Mouse (Mus musculus) midbrain, embryonic 15.5 days (tissue): Measurements from ENCODE around the gene Pde4d. TPM values are rescaled to one million over a fixed set of nuclear protein-coding genes. Genes with fewer than 3 reads are reported as not detected.
"Not testable (repeated sequence)": the region's sequence is repeated elsewhere in the genome, so short reads cannot be mapped to it uniquely, and the experiment has no call there.

Source experiments
- ATAC-seq: fragments of 200-750 bp; cut with Nextera tagmentation; replicated peaks from 2 replicates; pipeline ENCODE4 v1.8.0; 2017; ENCODE audit warnings: moderate TSS enrichment
- H3K27ac ChIP-seq: fragments of 300-500 bp; sonication (generic); 2 replicates; pipeline ENCODE4 v1.5.1; 2015; ENCODE audit warnings: mild to moderate bottlenecking, inconsistent platforms
- H3K27me3 ChIP-seq: fragments of 300-500 bp; sonication (generic); replicated peaks from 2 replicates; pipeline ENCODE4 v1.6.1; 2015; ENCODE audit warnings: inconsistent platforms
- H3K36me3 ChIP-seq: fragments of 300-500 bp; sonication (generic); replicated peaks from 2 replicates; pipeline ENCODE4 v1.6.1; 2015; ENCODE audit warnings: inconsistent platforms
- H3K4me1 ChIP-seq: fragments of 300-500 bp; sonication (generic); 2 replicates; pipeline ENCODE4 v1.6.1; 2015; ENCODE audit warnings: inconsistent platforms
- H3K4me2 ChIP-seq: fragments of 300-500 bp; sonication (generic); 2 replicates; pipeline ENCODE4 v1.6.1; 2015; ENCODE audit warnings: inconsistent platforms, mild to moderate bottlenecking, moderate library complexity
- H3K4me3 ChIP-seq: fragments of 300-500 bp; sonication (generic); 2 replicates; pipeline ENCODE4 v1.5.1; 2015; ENCODE audit warnings: mild to moderate bottlenecking, inconsistent platforms
- H3K9ac ChIP-seq: fragments of 300-500 bp; sonication (generic); 2 replicates; pipeline ENCODE4 v1.6.1; 2015; ENCODE audit warnings: mild to moderate bottlenecking, inconsistent platforms
- H3K9me3 ChIP-seq: fragments of 300-500 bp; sonication (generic); 2 replicates; pipeline ENCODE4 v1.6.1; 2016; ENCODE audit warnings: inconsistent platforms
- WGBS: fragments of 180-500 bp; shearing (Covaris S2); methylation state at CpG from one replicate; pipeline ENCODE4 v1.1.7; 2015; ENCODE audit warnings: mixed read lengths; 5-methylcytosine and 5-hydroxymethylcytosine counted together
- polyA plus RNA-seq: library from polyadenylated mRNA; unstranded; fragments of >200 nt; fragmentation: Nextera tagmentation; extraction: Ambion mirVana; gene quantifications from 2 replicates; pipeline ENCODE4 v1.2.1, GENCODE M21; 2015

The Pde4d gene
- polyA plus RNA-seq, 1 experiment from 2014 or later: 27.1 TPM

DNA sequence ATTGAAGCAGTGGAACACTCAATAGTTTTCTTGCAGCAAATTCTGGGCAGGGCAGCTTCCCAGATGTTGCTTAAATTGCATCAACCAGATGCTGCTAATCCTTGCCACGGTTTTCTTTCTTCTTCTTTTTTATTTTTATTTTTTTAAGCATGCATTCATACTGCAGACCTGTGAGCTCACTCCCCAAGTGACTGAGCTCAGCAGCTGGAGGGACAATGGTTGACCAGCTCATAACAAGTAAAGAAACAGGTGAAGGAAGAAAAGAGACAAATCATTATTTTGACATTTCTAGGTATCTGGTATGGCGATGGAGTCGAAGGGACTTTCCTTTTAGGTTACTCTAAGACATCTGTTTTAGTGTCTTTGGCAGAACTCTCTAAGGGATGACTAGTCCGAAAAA is 308.6 kb downstream of the Pde4d start:
- WGBS: 75% methylated on average over 4 of the region's 4 CpGs

GRCm38 (mm10) chr13:108759140-108759539 is 309.4 kb downstream of the Pde4d start:
- Histone ChIP-seq H3K9ac (no peak overlapping the region), H3K4me2 (no peak overlapping the region), H3K4me3 (no peak overlapping the region), H3K36me3 (no peaks in the 10 kb centered on the region), H3K27me3 (no peaks in the 10 kb centered on the region), H3K9me3 (no peaks in the 10 kb centered on the region), H3K4me1 (no peaks in the 10 kb centered on the region), H3K27ac (no peak overlapping the region)
- 57% methylated on average over 4 of the region's 4 CpGs for WGBS
- ATAC-seq: no peak

More for the DNA sequence above, 308.6 kb downstream of the Pde4d start:
- H3K27me3 ChIP-seq: no peaks in the 10 kb centered on the region
- no peak overlapping the region for H3K4me3 ChIP-seq
- no peak overlapping the region for H3K9ac ChIP-seq
- no peak overlapping the region for H3K27ac ChIP-seq
- no peaks in the 10 kb centered on the region for H3K9me3 ChIP-seq
- H3K4me1 ChIP-seq: no peaks in the 10 kb centered on the region
- ATAC-seq: no peak
- no peaks in the 10 kb centered on the region for H3K36me3 ChIP-seq
- H3K4me2 ChIP-seq: no peak overlapping the region

DNA sequence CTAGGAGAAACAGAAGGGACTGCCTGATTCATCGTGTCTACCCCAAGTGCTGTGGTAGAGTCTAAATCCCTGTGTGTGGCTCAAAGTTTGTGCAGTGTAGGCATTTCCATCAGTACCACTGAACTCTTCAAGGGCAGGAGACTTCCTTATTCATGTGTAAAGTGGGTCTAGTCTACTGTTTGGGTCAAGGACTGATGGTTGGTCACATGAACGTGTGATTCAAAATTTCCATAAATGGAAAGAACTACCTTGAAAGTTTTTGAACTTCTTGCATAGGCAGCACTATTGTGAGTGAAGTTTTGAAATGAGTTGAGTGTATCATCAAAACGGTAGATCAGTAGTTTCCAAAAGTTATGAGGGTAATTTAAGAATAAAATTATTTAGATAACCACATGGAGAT is 313.5 kb downstream of the Pde4d start:
- H3K9ac ChIP-seq: no peak overlapping the region

GRCm38 (mm10) chr13:108766020-108766727 is 316.4 kb downstream of the Pde4d start:
- Histone ChIP-seq H3K27ac (no peak overlapping the region), H3K9ac (no peak overlapping the region), H3K4me2 (no peak overlapping the region), H3K36me3 (no peaks in the 10 kb centered on the region), H3K27me3 (no peaks in the 10 kb centered on the region), H3K4me3 (no peak overlapping the region), H3K4me1 (no peaks in the 10 kb centered on the region), H3K9me3 (no peaks in the 10 kb centered on the region)
- 57% methylated on average over 11 of the region's 11 CpGs for WGBS
- no peak for ATAC-seq

More for the DNA sequence above, 313.5 kb downstream of the Pde4d start:
- Histone ChIP-seq H3K27ac (no peak overlapping the region), H3K36me3 (no peaks in the 10 kb centered on the region), H3K9me3 (no peaks in the 10 kb centered on the region), H3K4me1 (no peaks in the 10 kb centered on the region), H3K4me3 (no peak overlapping the region), H3K4me2 (no peak overlapping the region), H3K27me3 (no peaks in the 10 kb centered on the region)
- 87% methylated on average over 3 of the region's 3 CpGs for WGBS
- ATAC-seq: no peak

GRCm38 (mm10) chr13:108769465-108770056 is 319.8 kb downstream of the Pde4d start:
- no peak overlapping the region for H3K4me2 ChIP-seq

DNA sequence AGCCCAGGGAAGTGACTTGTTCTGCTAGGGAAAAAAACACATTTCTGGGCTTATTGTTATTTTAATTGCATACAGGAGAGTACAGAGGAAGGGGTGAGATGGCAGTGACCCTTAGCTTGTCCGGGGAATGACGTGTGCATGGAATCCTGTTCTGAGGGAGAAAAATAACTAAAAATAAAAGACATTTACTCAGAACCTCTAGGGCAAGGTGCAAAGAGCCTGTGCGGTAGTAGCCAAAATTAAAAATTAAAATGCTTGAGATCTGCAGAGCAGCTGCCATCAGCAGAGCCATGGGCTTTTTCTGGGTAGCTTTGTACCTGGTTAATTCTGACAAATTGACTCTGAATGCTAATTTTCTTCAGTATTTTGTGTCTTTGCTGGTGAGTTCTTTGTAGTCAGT is 322.6 kb downstream of the Pde4d start:
- Histone ChIP-seq H3K27ac (no peak overlapping the region), H3K36me3 (no peaks in the 10 kb centered on the region), H3K27me3 (no peaks in the 10 kb centered on the region), H3K4me2 (no peak overlapping the region), H3K9ac (no peak overlapping the region), H3K4me1 (no peaks in the 10 kb centered on the region), H3K4me3 (no peak overlapping the region), H3K9me3 (no peaks in the 10 kb centered on the region)
- WGBS: 45% methylated on average over 3 of the region's 3 CpGs
- 0 out of 2 replicates have a peak, but pooled peaks have one; percentile 6 for ATAC-seq

More at GRCm38 (mm10) chr13:108769465-108770056, 319.8 kb downstream of the Pde4d start:
- Histone ChIP-seq H3K9me3 (no peaks in the 10 kb centered on the region), H3K4me1 (no peaks in the 10 kb centered on the region), H3K9ac (no peak overlapping the region), H3K27me3 (no peaks in the 10 kb centered on the region), H3K27ac (no peak overlapping the region), H3K36me3 (no peaks in the 10 kb centered on the region), H3K4me3 (no peak overlapping the region)
- WGBS: 71% methylated on average over 3 of the region's 3 CpGs
- ATAC-seq: no peak

DNA sequence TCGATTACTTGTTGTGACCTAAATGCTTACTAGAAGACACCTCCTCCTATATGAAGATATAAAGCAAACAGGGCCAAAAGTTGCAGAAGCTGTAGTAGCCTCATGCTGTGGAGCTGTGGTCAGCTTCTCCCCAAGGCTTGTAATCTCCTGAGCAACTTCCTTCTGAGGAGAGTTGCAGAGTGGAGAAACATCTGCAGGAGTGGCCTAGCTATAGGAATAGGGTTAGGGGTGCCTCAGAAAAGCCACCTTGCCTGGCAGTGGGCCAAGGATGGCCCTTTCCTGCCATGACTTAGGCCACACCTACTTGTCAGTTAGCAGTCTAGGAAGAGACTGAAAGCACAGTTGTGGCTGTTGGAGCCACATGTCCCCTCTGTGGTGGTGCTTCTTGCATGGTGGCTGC is 325.2 kb downstream of the Pde4d start:
- 80% methylated on average over 1 of the region's 1 CpGs for WGBS
- Histone ChIP-seq H3K9ac (no peak overlapping the region), H3K4me1 (no peaks in the 10 kb centered on the region), H3K9me3 (no peaks in the 10 kb centered on the region), H3K4me3 (no peak overlapping the region), H3K27ac (no peak overlapping the region), H3K27me3 (no peaks in the 10 kb centered on the region), H3K36me3 (no peaks in the 10 kb centered on the region), H3K4me2 (no peak overlapping the region)
- no peak for ATAC-seq

- H3K27me3 ChIP-seq: no peaks in the 10 kb centered on the region
- no peaks in the 10 kb centered on the region for H3K4me1 ChIP-seq
- H3K9ac ChIP-seq: no peak overlapping the region
- no peaks in the 10 kb centered on the region for H3K36me3 ChIP-seq
- H3K9me3 ChIP-seq: no peaks in the 10 kb centered on the region
- WGBS: 86% methylated on average over 7 of the region's 7 CpGs
- H3K27ac ChIP-seq: no peak overlapping the region
- no peak for ATAC-seq
- H3K4me3 ChIP-seq: no peak overlapping the region
- H3K4me2 ChIP-seq: no peak overlapping the region
Observed at GRCm38 (mm10) chr13:108775882-108776281, 326.1 kb downstream of the Pde4d start.

GRCm38 (mm10) chr13:108797620-108798019 is 347.9 kb downstream of the Pde4d start:
- not testable (repeated sequence) for H3K27me3 ChIP-seq, H3K9ac ChIP-seq, H3K4me1 ChIP-seq, H3K36me3 ChIP-seq, H3K4me3 ChIP-seq, H3K27ac ChIP-seq, H3K9me3 ChIP-seq, H3K4me2 ChIP-seq, ATAC-seq
- WGBS: 79% methylated on average over 3 of the region's 3 CpGs

DNA sequence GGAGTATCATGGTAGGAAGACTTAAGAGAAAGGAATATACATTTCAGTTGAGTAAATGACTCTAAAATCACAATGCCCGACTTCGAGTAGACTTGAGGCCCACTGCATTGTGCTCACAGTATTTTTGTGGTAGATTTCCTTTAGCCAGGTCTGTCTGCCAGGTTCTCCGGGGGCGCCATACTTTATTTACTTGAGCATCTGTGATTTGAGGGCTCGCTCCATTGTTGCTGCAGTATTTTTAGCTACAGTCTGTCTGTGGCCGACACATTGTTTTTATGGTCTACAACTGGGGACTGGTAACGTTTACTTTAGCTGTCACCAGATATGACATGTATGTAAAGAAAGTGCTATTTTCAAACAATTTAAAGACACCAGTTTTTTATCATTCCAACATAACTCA is 359.4 kb downstream of the Pde4d start:
- H3K4me2 ChIP-seq: no peak overlapping the region
- no peak for ATAC-seq
- H3K9ac ChIP-seq: no peak overlapping the region
- whole genome bisulfite sequencing: 93% methylated on average over 7 of the region's 7 CpGs
- H3K36me3 ChIP-seq: no peaks in the 10 kb centered on the region
- no peaks in the 10 kb centered on the region for H3K4me1 ChIP-seq
- H3K4me3 ChIP-seq: no peak overlapping the region
- H3K9me3 ChIP-seq: no peaks in the 10 kb centered on the region
- H3K27me3 ChIP-seq: no peaks in the 10 kb centered on the region
- no peak overlapping the region for H3K27ac ChIP-seq

DNA sequence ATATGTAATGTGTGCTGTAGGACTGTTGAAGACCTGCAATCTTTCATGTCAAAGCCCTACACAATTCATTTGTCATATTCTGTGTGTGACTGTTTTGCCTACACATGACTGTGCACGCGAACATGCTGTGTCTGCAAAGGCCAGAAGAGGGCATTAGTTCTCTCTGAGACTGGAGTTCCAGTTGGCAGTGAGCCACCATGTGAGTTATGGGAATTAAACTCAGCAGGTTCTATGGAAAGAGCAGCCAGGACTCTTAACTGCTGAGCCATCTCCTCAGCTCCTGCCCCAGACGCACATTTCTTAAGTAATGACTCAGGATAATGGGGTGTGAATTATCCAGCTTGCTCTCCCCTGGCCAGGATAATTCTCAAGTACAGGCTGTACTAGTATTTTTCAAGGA is 363.2 kb downstream of the Pde4d start:
- ATAC-seq: no peak
- H3K36me3 ChIP-seq: no peaks in the 10 kb centered on the region
- no peak overlapping the region for H3K9ac ChIP-seq
- H3K27me3 ChIP-seq: no peaks in the 10 kb centered on the region
- H3K9me3 ChIP-seq: no peaks in the 10 kb centered on the region
- no peaks in the 10 kb centered on the region for H3K4me1 ChIP-seq
- H3K4me3 ChIP-seq: no peak overlapping the region
- H3K4me2 ChIP-seq: no peak overlapping the region
- WGBS: 62% methylated on average over 3 of the region's 3 CpGs
- H3K27ac ChIP-seq: no peak overlapping the region

DNA sequence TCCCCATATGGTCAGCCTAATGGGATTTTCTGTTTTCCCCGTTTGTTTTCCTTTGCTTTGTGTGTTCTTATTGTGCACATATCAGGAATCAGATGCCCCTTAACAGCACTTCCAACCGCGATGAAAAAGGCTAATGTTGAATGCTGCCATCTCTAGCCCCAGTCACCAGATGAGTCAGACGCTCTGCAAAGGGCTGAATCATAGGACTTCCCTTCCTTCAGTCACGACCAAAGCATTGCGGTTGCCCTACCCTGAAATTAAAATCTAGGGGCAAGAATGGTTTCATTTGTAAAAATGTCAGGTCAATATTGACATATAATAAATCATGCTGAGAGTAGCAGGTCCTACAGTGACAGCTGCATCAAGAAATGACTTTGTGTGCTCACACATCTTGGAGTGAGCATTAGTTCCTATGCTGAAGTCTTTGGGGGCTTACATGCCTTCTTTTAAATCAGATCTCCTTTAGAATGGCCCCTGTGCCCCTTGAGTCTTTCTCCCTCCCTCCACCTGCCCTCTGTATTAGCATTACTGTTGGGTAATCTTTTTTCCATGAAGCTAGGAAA is 370.2 kb downstream of the Pde4d start:
- Histone ChIP-seq H3K27me3 (no peaks in the 10 kb centered on the region), H3K4me3 (no peak overlapping the region), H3K4me2 (no peak overlapping the region), H3K4me1 (no peaks in the 10 kb centered on the region), H3K9ac (no peak overlapping the region), H3K9me3 (no peaks in the 10 kb centered on the region), H3K36me3 (no peaks in the 10 kb centered on the region), H3K27ac (no peak overlapping the region)
- no peak for ATAC-seq
- WGBS: 76% methylated on average over 6 of the region's 6 CpGs

- Histone ChIP-seq H3K27me3 (no peaks in the 10 kb centered on the region), H3K27ac (no peak overlapping the region), H3K9ac (no peak overlapping the region), H3K4me2 (no peak overlapping the region), H3K4me1 (no peaks in the 10 kb centered on the region), H3K36me3 (no peaks in the 10 kb centered on the region), H3K9me3 (no peaks in the 10 kb centered on the region), H3K4me3 (no peak overlapping the region)
- no peak for ATAC-seq
- WGBS: 89% methylated on average over 2 of the region's 2 CpGs
Observed at GRCm38 (mm10) chr13:108820487-108820886, 370.7 kb downstream of the Pde4d start.
